Mouse (Mus musculus) testis, adult 2 months (tissue): ENCODE results near the gene 9030025P20Rik.
"Not testable (repeated sequence)": the region's sequence is repeated elsewhere in the genome, so short reads cannot be mapped to it uniquely, and the experiment has no call there.

Source experiments
- CTCF ChIP-seq: fragments of 200-500 bp; IDR thresholded peaks from 2 replicates; pipeline ENCODE4 v1.5.1; 2012; ENCODE audit warnings: low read depth, mild to moderate bottlenecking, inconsistent platforms, low read length, moderate library complexity; ENCODE audit not compliant: control insufficient read depth, insufficient read depth, insufficient replicate concordance
- POLR2A ChIP-seq: fragments of 200-500 bp; IDR thresholded peaks from 2 replicates; pipeline ENCODE4 v1.6.1; 2012; ENCODE audit warnings: low read depth, mild to moderate bottlenecking, inconsistent platforms, low read length, moderate library complexity; ENCODE audit not compliant: control insufficient read depth

DNA sequence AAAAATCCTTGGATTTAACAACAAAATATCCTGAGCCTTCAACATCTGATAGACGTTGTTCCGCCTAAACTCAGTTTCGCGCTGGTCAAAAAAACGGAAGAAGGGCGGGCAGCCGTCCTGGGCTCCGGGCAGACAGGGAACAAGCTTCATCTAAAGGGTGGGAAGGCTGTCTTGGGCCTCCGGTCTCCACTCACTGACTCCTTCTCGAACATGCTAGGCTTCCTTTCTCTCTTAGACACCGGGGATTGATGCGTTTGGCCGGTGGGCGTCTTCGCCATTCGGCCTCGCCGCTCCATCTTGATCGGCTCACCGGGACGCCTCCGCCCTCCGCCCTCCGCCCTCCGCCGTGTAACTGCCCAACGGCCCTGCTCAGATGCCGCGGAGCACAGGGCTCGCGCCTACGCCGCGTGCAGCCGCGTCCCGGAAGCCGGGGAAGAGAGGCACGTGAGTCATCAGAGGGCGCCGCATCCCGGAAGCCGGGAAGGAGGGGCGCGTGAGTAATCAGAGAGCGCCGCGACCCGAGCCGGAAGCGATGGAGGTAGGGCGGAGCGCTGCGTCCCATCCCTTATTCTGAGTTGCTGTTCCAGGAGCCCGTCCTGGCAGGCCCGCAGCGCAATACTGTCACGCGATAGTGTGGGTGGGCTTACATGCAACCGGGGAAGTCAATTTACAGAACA lies at the start of gene 9030025P20Rik, which contains the start of gene Gm3417:
- TF ChIP-seq POLR2A, CTCF: not testable (repeated sequence)
